Mouse (Mus musculus): ENCODE data around the gene Fen1. TPM values are rescaled to one million over a fixed set of nuclear protein-coding genes. Genes with fewer than 3 reads are reported as not detected.

Fen1 gene
- polyA plus RNA-seq (2015; fragmentation: Nextera tagmentation; extraction: Ambion mirVana), result 92.2 and 97.4 TPM in 2 replicates

DNA sequence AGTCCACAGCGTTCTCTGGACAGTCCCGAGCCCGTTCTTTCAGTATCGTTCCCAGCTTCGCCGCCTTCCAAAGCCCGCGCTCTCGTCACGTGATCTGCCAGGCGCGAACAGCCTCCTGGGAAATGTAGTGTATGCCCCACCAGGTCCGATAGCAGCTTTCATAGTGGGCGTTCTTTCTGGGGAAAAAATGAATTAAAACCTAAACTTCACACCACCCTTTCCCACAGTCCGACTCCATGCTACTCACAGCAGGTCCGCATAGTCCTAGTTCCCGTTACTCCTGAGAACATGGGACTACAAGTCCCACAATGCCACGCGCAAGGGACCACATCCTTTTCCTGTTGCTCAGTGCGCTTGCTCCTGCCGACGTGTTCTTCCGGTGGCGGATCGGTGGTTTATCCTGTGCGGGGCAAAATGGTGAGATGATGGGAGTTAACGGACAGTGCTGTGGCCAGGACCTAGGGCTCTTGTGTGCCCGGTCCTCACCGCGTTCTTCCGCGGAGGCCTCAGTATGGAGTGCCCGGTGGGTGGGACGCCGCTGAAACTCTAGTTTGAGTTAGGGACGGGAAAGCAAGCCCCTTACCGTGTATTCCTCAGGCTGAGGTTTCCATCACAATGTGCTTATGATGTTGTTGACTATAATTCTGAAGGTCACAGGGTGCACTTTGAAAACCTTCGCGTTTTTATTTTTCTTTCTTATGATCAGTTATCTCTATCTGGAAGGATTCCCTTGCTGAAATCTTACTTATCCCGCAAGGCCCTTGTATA, at the start of gene Fen1, which contains the start of gene Tmem258:
Gene Fen1, minus strand, starts transcription at position 322 of the 768 bp plus-strand sequence.
Gene Tmem258, plus strand, starts transcription at position 167 of the 768 bp plus-strand sequence.
- H3K4me2 ChIP-seq (replicated peaks), result peak within 1 kb of the TSS; percentile 80
- no peaks in the 10 kb centered on the region for H3K9me3 ChIP-seq
- H3K27ac ChIP-seq, result peak within 1 kb of the TSS; percentile 78
- peaks cover 16% of the 10 kb centered on the region for H3K4me1 ChIP-seq (replicated peaks)
- under 1% methylated on average over 40 of the region's 40 CpGs for WGBS
- H3K36me3 ChIP-seq, result peaks cover 29% of the 10 kb centered on the region
- no peaks in the 10 kb centered on the region for H3K27me3 ChIP-seq (replicated peaks)
- H3K9ac ChIP-seq, result peak within 1 kb of the TSS; percentile 80
- peak; percentile 95 for ATAC-seq
- H3K4me3 ChIP-seq (replicated peaks), result peak within 1 kb of the TSS; percentile 82

DNA sequence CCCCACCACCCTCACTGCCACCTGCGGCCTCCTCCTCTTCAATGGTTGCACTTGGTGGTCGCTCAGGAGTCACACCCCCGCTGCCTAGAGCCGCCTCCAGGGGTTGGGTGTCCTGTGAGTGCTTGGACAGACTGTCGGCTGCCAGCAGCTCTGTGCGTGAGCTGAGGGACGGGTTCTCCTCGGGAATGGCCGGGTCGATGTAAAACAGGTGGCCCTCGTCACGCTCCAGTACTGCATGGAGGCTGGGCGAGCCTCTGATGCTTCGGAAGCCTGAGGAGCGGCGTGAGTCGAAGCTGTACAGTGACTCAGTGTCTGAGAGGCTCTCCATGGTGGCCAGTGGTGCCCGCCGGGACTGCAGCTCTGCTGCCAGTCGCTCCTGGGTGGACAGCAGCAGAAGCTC, 44.2 kb upstream of the Fen1 start:
- no peaks in the 10 kb centered on the region for H3K27me3 ChIP-seq (replicated peaks)
- no peak overlapping the region for H3K9ac ChIP-seq
- peak; percentile 63 for ATAC-seq
- WGBS, result 39% methylated on average over 20 of the region's 20 CpGs
- H3K4me1 ChIP-seq (replicated peaks), result peaks cover 14% of the 10 kb centered on the region
- H3K36me3 ChIP-seq, result no peaks in the 10 kb centered on the region
- no peak overlapping the region for H3K4me3 ChIP-seq (replicated peaks)
- no peaks in the 10 kb centered on the region for H3K9me3 ChIP-seq
- H3K4me2 ChIP-seq (replicated peaks), result no peak overlapping the region
- H3K27ac ChIP-seq, result no peak overlapping the region

DNA sequence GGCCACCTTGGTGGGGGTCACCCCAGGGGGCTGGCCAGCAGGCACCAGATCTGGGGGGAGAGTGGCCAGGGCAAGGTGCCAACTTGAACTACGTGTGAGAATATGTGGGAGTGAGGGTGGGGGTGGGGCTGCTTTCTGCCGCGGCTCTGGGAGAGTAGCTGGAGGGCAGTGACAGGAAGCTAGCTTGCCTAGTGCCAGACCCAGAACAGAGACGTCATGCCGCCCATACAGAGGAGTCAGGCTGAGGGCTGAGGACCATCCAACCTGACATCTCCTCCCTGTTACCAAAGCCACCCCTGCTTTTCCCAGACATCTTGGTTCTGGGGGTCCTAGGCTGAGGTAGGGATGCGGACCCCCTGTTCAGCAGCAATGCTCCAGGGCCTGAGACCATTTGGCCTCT, 43.2 kb upstream of the Fen1 start:
- peaks cover 14% of the 10 kb centered on the region for H3K4me1 ChIP-seq (replicated peaks)
- H3K27me3 ChIP-seq (replicated peaks), result no peaks in the 10 kb centered on the region
- H3K27ac ChIP-seq, result no peak overlapping the region
- no peaks in the 10 kb centered on the region for H3K36me3 ChIP-seq
- no peaks in the 10 kb centered on the region for H3K9me3 ChIP-seq
- 33% methylated on average over 6 of the region's 6 CpGs for WGBS
- no peak overlapping the region for H3K4me2 ChIP-seq (replicated peaks)
- ATAC-seq, result no peak
- H3K9ac ChIP-seq, result no peak overlapping the region
- no peak overlapping the region for H3K4me3 ChIP-seq (replicated peaks)

GRCm38 (mm10) chr19:10244183-10244582, 40.2 kb upstream of the Fen1 start:
- Histone ChIP-seq H3K27ac (no peak overlapping the region), H3K4me2 (replicated peaks) (no peak overlapping the region), H3K4me3 (replicated peaks) (no peak overlapping the region), H3K27me3 (replicated peaks) (no peaks in the 10 kb centered on the region), H3K36me3 (no peaks in the 10 kb centered on the region), H3K4me1 (replicated peaks) (peaks cover 24% of the 10 kb centered on the region), H3K9ac (no peak overlapping the region), H3K9me3 (no peaks in the 10 kb centered on the region)
- WGBS, result 6% methylated on average over 3 of the region's 3 CpGs
- ATAC-seq, result no peak

GRCm38 (mm10) chr19:10242916-10243315, 38.9 kb upstream of the Fen1 start:
- H3K27ac ChIP-seq, result no peak overlapping the region
- no peaks in the 10 kb centered on the region for H3K27me3 ChIP-seq (replicated peaks)
- no peak overlapping the region for H3K9ac ChIP-seq
- no peak for ATAC-seq
- no peak overlapping the region for H3K4me2 ChIP-seq (replicated peaks)
- H3K9me3 ChIP-seq, result no peaks in the 10 kb centered on the region
- WGBS, result 26% methylated on average over 8 of the region's 8 CpGs
- H3K36me3 ChIP-seq, result no peaks in the 10 kb centered on the region
- H3K4me1 ChIP-seq (replicated peaks), result peaks cover 28% of the 10 kb centered on the region
- H3K4me3 ChIP-seq (replicated peaks), result no peak overlapping the region

- H3K4me1 ChIP-seq (replicated peaks), result peaks cover 34% of the 10 kb centered on the region
- peak within 1 kb of the TSS; percentile 56 for H3K27ac ChIP-seq
- H3K4me3 ChIP-seq (replicated peaks), result peak within 1 kb of the TSS; percentile 63
- peak; percentile 80 for ATAC-seq
- no peaks in the 10 kb centered on the region for H3K9me3 ChIP-seq
- H3K27me3 ChIP-seq (replicated peaks), result no peaks in the 10 kb centered on the region
- H3K4me2 ChIP-seq (replicated peaks), result peak within 1 kb of the TSS; percentile 93
- H3K36me3 ChIP-seq, result no peaks in the 10 kb centered on the region
- WGBS, result 8% methylated on average over 43 of the region's 43 CpGs
- peak within 1 kb of the TSS; percentile 84 for H3K9ac ChIP-seq
Observed at GRCm38 (mm10) chr19:10240654-10241305, 36.8 kb upstream of the Fen1 start, which contains the start of gene Myrf. Myrf (minus strand) TSS chr19:10240748.

DNA sequence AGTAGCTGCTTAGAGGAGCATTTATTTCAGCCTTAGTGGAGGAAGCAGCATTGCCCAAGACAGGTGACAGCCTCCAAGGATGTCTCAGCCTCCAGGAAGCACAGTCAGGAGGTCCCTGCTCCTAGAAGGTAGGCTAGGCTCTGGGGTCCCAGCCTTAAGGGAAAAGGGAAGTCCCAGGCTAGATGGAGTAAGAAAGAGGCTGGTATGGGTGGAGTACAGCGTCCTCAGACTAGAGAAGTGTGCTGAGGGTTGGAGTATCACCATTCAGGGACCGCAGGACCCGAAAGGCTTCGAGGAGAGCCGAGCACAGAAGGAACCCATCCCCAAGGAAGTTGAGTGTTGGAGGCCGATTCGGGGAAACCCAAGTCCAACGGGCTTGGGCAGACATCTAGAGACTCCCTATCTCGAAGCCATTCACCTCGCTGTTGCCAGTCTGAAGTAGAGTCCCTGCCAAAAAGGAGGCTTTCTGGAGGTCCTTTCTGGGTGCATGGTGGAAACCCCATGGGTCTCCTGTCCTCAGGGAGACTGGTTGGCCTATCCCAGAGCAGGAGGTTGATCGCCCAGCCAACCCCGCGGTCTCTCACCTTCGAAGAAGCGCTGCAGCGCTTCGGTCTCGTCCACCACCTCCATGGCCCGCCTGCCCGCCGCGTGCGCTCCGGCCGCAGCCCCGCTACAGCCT, 36.1 kb upstream of the Fen1 start:
- peak overlapping the region; percentile 93 for H3K4me2 ChIP-seq (replicated peaks)
- H3K4me1 ChIP-seq (replicated peaks), result peaks cover 34% of the 10 kb centered on the region
- peak overlapping the region; percentile 56 for H3K27ac ChIP-seq
- no peaks in the 10 kb centered on the region for H3K36me3 ChIP-seq
- H3K9ac ChIP-seq, result peak overlapping the region; percentile 84
- H3K9me3 ChIP-seq, result no peaks in the 10 kb centered on the region
- peak; percentile 31; the same call in 1 of the 2 replicates for ATAC-seq
- H3K27me3 ChIP-seq (replicated peaks), result no peaks in the 10 kb centered on the region
- peak overlapping the region; percentile 63 for H3K4me3 ChIP-seq (replicated peaks)
- 1% methylated on average over 26 of the region's 26 CpGs for WGBS

DNA sequence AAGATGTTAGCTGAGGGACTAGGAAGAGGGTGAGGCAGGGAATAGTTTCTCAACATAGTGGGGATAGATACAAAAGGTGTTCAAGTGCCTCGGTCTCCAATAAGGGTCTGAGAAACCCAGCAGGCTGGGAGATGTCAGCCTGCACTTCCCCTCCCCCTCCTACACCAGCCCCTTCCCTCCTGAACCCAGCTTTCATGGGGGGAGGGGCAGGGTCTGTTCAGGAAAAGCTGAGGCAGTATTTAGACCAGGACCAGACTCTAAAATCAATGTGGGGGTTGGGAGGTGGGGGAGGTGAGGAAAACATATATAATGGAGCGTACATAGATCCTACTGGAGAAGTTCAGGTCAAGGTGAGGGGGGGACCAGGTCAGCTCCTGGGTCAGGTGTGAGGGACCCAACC, 35.5 kb upstream of the Fen1 start:
- Histone ChIP-seq H3K36me3 (no peaks in the 10 kb centered on the region), H3K4me1 (replicated peaks) (peaks cover 39% of the 10 kb centered on the region), H3K9ac (peak overlapping the region; percentile 84; the same call in 1 of the 2 replicates), H3K4me2 (replicated peaks) (peak overlapping the region; percentile 93), H3K4me3 (replicated peaks) (peak overlapping the region; percentile 63), H3K27ac (peak overlapping the region; percentile 56), H3K27me3 (replicated peaks) (no peaks in the 10 kb centered on the region), H3K9me3 (no peaks in the 10 kb centered on the region)
- ATAC-seq, result no peak
- WGBS, result 23% methylated on average over 2 of the region's 2 CpGs

- H3K27me3 ChIP-seq (replicated peaks), result no peaks in the 10 kb centered on the region
- WGBS, result 43% methylated on average over 3 of the region's 3 CpGs
- peak overlapping the region; percentile 93 for H3K4me2 ChIP-seq (replicated peaks)
- peaks cover 44% of the 10 kb centered on the region for H3K4me1 ChIP-seq (replicated peaks)
- H3K9ac ChIP-seq, result peak overlapping the region; percentile 17; the same call in 1 of the 2 replicates
- H3K4me3 ChIP-seq (replicated peaks), result peak overlapping the region; percentile 63
- H3K36me3 ChIP-seq, result no peaks in the 10 kb centered on the region
- H3K9me3 ChIP-seq, result no peaks in the 10 kb centered on the region
- H3K27ac ChIP-seq, result peak overlapping the region; percentile 60; the same call in 1 of the 2 replicates
- peak; percentile 14 for ATAC-seq
Observed at GRCm38 (mm10) chr19:10238477-10238876, 34.5 kb upstream of the Fen1 start.

DNA sequence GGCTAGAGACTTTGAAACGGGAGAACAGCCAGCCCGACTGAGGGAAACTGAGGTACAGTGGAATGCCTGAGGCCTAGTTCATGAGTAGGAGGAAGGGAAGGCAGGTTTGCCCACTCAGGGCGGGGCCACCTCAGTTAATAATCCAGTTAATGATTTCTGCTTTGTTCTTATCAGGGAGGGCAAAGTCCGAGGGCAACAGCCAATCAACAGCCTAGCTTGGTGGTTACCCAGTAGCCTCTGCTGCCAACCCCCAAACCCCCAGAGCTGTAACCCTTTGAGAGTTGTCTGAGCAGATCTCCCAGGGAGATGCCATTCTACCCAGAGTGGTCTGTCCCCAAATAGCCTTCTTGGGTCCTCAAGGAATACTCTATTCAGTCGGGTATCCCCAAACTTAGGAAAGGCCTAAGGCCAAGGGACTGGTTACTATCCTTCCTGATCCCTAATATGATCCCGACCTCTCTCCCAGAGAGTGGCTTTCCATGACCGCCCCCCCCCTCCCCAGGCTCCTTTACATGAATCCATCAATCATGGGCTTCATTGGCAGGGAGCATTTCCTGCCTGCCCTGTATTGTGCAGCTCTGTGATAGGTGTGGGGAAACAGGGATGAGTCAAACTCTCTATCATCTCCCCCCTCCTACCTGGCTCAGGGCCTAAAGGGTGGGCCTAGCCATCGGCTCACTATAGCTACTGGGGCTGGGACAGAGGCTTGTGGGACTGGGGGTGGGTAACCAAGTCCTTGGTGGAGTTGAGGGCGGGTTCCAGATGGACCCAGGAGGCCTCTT, 32.0 kb upstream of the Fen1 start:
- Histone ChIP-seq H3K9me3 (no peaks in the 10 kb centered on the region), H3K4me3 (replicated peaks) (no peak overlapping the region), H3K36me3 (no peaks in the 10 kb centered on the region), H3K27me3 (replicated peaks) (no peaks in the 10 kb centered on the region), H3K9ac (0 out of 2 replicates have a peak overlapping the region, but pooled peaks have one; percentile 3), H3K27ac (peak overlapping the region; percentile 77), H3K4me2 (replicated peaks) (peak overlapping the region; percentile 33), H3K4me1 (replicated peaks) (peaks cover 61% of the 10 kb centered on the region)
- peak; percentile 84 for ATAC-seq
- 49% methylated on average over 9 of the region's 9 CpGs for WGBS

- Histone ChIP-seq H3K4me1 (replicated peaks) (peaks cover 50% of the 10 kb centered on the region), H3K27me3 (replicated peaks) (no peaks in the 10 kb centered on the region), H3K4me3 (replicated peaks) (no peak overlapping the region), H3K9ac (no peak overlapping the region), H3K4me2 (replicated peaks) (no peak overlapping the region), H3K27ac (0 out of 2 replicates have a peak overlapping the region, but pooled peaks have one; percentile 17), H3K9me3 (no peaks in the 10 kb centered on the region), H3K36me3 (peaks cover 4% of the 10 kb centered on the region; the same call in 1 of the 2 replicates)
- WGBS, result 43% methylated on average over 9 of the region's 9 CpGs
- no peak for ATAC-seq
Observed at GRCm38 (mm10) chr19:10232327-10233017, 28.5 kb upstream of the Fen1 start.

Data from intestine, embryonic 15.5 days (tissue).